Mouse (Mus musculus) layer of hippocampus, adult 11-12 months (tissue): ENCODE measurements around the gene Grin3b.

ENCODE experiments used
- DNase-seq: peaks from one replicate; pipeline ENCODE4 v3.0.0; 2022; ENCODE audit warnings: low spot score

Grin3b gene

DNA sequence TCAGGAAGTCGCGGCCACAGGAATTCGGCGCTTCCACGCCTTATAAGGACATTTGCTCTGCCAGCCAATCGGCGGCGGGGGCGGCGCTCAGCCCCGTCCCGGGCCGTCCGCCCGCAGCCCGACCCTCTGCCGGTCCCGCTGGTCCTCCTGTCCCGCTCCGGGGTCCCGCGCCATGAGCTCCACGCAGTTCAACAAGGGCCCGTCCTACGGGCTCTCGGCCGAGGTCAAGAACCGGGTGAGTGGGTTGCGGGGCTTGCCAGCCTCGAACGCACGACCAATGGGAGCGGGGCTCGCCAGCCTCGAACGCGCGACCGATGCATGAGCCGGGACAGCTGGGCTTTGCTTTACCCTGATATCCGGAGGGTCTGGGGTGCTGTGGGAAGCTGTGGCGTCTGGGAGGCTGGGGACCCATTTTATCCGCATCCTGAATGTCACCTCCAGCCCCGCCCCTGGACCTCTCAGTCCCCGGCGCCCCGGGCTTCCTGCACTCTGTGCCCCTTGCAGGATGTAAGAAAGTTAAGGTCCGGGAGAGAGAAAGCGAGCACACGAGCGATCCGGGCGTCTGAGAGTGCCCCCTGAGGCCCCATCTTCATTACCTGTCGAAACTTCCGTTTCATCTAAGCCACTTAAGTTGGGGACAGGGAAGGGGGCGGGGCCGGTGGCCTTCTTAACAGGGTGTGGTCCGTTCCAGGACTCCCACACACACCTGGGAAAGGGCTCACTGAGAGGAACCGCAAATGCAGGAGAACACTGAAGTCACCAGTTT is 18.2 kb downstream of the Grin3b start, which contains the start of gene Cnn2:
Gene Cnn2 (plus strand): TSS at position 79 of the 766 bp plus-strand sequence.
- DNase-seq, result no peak

- DNase-seq, result no peak
Observed at GRCm38 (mm10) chr10:79989272-79989786, 18.8 kb downstream of the Grin3b start.

GRCm38 (mm10) chr10:79989870-79990269 is 19.4 kb downstream of the Grin3b start:
- no peak for DNase-seq

DNA sequence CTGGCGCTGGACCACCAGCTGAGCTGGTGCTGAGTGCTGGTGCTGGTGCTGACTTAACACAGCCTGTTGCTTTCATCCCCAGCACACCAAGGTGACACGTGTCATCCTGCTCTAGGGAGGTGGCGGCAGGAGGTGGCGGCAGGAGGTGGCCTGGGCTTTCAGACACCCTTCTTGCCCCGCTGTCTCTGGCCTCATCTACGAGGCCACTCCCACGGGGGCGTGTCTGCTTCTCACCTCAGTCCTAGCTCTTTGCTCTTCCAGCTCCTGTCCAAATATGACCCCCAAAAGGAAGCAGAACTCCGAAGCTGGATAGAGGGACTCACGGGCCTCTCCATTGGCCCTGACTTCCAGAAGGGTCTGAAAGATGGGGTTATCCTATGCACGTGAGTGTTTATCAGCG is 20.6 kb downstream of the Grin3b start:
- no peak for DNase-seq

DNA sequence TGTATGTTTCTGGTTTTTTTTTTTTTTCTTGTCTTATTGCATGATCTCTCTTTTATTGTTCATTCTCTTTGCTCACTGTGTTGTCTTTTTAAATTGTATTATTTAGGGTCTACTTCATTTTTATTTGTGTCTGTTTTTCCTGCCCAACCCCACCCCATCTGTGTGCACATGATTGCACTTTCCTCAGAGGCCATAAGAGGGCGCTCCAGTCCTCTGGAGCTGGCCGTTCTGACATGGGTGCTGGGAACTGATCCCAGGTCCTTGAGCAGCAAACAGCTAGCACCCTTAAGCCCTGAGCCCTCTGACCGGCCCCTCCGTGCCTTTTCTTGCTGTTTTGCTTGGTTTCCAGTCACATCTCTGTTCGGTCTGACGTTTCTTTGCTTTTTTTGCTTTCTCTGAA is 21.0 kb downstream of the Grin3b start:
- no peak for DNase-seq

- no peak for DNase-seq
Observed at GRCm38 (mm10) chr10:79994397-79995115, 24.0 kb downstream of the Grin3b start.

DNA sequence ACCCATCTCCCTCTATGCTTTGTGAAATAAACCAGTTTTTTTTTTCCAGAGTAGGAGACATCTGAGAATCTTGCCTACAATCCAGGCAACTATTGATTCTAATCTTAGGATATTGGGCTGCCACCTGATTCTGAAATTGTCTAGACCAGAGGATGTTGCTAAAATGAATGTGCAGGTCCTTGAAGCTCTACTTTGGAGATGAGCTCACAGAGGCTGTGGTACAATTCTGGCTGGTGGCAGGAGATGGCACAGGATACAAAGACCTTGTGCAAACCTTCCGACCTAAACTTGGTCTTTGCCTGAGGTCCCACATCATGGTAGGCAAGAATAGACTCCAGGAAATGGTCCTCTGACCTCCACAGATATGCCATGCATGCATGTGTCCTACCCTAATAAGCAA is 25.1 kb downstream of the Grin3b start:
- no peak for DNase-seq

GRCm38 (mm10) chr10:79996272-79997033 is 25.9 kb downstream of the Grin3b start, which contains the start of gene Abca7:
Gene Abca7 (plus strand): TSS chr10:79996494.
- peak; percentile 96 for DNase-seq

DNA sequence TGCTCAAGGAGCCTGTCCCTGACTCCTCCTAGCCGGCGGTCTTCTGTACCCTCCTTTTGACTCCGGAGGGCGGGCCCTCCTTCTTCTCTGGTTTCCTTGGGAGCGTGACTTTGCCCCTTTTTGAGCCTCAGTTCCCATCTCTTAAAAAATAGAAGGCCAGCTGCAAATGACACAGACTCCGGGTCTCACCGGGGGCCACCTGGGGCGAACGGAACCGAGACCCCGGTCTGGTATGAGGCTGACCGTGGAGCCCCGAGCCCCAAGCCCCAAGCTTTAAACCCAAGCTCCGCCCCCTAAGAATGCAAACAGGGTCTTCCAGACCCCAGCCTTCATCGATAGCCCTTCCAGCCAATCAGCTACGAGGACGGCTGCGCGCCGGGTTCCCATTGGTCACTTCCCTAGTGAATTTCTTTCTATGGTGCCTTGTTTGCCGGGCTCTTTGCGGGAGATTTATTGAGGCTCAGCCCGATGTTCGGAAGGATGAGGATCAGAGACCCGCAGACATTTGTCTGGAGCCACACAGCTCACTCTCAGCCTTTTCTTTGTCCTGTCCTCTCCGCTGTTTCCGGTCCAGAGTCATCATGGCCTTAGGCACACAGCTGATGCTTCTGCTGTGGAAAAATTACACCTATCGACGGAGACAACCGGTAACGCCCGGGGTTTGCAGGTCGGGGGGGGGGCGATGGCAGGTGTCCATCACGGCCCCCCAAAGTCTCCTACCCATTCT is 26.7 kb downstream of the Grin3b start:
- DNase-seq, result peak; percentile 71

DNA sequence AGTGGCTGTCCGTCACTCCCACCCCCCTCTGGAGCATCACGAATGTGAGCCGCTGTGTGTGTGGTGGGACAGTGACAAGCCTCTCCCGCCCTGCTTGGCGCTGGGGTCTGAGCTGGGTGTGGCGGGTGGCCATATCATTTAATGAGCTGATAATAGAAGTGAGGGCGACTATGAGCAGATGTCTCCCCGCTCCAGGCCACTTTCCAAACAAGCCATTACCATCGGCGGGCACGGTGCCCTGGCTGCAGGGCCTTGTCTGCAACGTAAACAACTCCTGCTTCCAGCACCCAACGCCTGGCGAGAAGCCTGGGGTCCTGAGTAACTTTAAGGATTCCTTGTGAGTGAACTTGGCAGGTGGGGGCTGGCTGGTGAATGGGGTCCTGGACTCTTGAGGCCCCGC is 27.3 kb downstream of the Grin3b start:
- no peak for DNase-seq

DNA sequence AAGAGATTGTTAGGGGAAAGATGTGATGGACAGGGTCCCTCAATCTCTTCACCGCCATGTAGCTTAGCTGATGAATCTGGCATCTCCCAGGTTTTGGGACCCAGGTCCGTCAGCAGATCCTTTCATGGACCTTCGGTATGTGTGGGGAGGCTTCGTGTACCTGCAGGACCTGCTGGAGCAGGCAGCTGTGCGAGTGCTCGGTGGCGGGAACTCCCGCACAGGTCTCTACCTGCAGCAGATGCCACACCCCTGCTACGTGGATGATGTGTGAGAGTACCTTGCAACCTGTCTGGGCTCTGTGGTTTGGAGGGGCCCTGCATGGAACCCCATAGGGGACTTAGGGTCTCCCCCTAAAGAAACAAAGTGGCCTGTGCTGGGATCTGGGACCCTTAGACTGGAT is 31.4 kb downstream of the Grin3b start:
- DNase-seq, result no peak

DNA sequence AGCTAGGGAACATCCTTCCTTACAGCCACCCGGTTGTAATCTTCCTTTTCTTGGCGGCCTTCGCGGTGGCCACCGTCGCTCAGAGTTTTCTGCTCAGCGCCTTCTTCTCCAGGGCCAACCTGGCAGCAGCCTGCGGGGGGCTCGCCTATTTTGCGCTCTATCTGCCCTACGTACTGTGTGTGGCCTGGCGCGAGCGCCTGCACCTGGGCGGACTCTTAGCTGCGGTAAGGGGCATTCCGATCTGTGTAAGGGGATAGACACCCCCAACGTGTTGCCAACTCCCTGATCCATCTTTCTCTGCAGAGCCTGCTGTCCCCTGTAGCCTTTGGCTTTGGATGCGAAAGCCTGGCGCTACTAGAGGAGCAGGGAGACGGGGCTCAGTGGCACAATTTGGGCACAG is 32.3 kb downstream of the Grin3b start:
- no peak for DNase-seq

- no peak for DNase-seq
Observed at GRCm38 (mm10) chr10:80003374-80004232, 33.1 kb downstream of the Grin3b start.

DNA sequence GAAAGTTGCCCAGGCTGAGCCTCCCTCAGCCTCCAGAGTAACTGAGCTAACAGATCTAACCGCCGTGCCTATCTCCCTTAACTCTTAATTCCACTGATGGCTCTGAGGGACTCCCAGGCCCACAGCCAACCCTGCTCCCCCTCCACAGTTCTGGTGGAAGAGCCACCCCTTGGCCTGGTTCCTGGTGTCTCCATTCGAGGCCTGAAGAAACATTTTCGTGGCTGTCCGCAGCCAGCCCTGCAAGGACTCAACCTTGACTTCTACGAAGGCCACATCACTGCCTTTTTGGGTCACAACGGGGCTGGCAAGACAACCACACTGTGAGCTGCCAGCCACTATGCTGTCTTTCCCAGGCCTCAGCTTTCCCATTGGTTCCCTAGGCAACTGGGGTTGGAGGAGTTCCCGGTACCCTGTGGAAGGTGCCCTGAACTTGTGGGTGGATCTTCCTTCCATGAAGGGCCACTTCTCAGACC is 33.8 kb downstream of the Grin3b start:
- DNase-seq, result no peak

- DNase-seq, result no peak
Observed at GRCm38 (mm10) chr10:80011740-80012139, 41.2 kb downstream of the Grin3b start.

DNA sequence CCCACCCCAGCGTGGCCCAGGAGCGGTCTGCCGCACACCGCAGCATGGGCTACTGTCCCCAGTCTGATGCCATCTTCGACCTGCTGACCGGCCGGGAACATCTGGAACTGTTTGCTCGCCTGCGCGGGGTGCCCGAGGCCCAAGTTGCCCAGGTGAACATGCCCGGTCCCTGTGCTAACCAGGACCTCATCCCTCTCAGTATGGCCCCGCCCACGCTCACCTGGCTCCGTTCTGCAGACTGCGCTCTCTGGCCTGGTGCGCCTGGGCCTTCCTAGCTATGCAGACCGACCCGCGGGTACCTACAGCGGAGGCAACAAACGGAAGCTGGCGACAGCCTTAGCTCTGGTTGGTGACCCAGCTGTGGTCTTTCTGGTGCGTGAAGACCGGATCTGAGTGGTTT is 43.1 kb downstream of the Grin3b start:
- DNase-seq, result no peak

DNA sequence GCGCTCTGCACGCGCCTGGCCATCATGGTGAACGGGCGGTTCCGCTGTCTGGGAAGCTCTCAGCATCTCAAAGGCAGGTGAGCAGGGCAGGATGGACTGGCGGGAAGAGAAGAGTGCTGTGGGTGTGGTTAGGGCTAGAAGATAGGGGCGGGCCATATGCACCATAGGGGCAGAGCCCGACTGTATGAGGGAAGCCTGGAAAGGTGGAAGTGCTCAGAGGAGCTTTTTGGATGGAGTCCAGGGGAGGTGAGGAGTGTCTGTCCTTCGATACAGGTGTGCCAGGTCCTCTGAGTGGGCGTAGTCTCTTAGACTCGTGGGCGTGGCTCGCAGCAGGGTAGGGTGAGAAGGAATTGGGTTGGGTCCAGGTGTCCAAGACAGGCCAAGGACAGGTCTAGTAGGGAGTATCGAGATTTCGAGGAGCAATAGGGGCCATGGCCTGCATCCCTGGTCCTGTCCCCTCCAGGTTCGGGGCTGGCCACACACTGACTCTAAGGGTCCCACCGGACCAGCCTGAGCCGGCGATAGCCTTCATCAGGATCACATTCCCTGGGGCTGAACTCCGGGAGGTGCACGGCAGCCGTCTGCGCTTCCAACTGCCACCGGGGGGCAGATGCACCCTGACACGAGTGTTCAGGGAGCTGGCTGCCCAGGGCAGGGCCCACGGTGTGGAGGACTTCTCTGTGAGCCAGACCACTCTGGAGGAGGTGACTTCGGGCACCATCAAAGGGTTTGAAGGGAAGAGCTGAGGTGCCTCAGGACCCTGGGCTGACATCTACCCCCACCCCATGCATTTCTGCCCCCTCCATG is 44.2 kb downstream of the Grin3b start:
- DNase-seq, result no peak

DNA sequence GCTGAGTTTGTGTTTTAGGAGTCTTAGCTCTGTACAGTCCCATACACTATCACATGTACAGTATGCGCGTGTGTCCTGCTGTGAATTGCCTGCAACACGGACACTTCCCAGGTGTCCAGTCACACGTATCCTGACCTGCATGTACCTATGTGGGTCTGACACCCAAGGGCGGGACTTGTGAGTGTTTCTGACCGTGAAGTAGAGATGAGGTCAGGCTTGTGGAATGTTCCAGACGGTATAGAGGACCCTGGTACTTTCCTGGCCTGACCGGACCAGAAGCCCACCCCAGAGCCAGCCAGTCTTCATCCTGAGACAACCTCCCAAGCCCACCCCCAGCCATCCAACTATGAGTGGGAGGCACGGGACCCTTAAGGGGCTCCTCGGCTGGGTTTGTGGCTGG is 45.1 kb downstream of the Grin3b start:
- DNase-seq, result no peak

GRCm38 (mm10) chr10:80016511-80016910 is 46.0 kb downstream of the Grin3b start, which contains the start of gene Arhgap45:
Gene Arhgap45 (plus strand): TSS chr10:80016653.
- peak; percentile 64 for DNase-seq

GRCm38 (mm10) chr10:80016931-80017330 is 46.4 kb downstream of the Grin3b start:
- DNase-seq, result no peak
